Mouse (Mus musculus) embryo, embryonic 11 days (tissue): ENCODE data around the gene Zfp386.
"Not testable (repeated sequence)": the region's sequence is repeated elsewhere in the genome, so short reads cannot be mapped to it uniquely, and the experiment has no call there.

Experiments
- DNase-seq: peaks from one replicate; pipeline ENCODE4 v3.0.0-alpha.2; 2015

Zfp386 gene

DNA sequence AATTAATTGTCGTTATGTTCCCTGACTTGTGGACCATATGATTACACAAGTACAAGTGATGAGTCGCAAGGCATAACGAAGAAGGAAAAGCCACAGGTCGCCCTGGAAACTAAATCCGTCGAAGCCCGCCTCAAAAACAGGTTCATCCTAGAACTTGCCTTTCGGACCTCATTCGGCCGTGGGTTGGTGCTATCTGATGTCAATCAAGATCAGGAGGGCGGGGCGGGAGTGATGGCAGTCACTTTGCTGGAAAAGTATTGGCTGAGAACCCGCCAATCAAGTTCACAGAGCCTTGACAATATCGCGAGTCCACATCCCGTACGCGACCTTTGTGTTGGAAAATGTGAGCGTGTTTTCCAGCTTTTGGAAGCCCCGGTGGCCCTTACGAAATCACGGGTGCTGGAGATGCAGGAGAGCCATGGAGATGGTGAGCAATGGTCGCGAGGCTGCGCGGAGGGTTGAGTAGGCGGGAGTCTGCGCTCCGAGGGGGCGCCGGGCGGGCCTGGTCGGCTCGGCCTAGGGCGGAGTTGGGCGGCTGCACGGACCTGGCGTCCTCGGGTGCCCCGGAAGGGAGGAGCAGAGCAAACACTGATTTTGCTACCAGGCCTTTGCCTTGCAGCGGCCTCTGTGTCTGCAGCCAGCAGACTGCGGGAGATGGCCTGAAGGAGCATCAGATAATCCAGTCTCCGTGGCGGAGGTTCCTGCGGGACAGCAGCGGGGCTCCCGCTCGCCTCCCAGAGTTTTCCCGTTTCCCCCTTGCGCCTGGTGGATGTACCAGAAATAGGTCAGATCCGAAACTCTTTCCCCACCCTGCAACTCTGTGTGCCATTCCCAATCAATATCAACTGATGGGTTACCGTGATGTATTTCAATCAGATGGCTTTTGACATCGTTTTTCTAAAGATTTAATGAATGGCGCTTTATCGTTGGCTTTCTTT is at the start of gene Zfp386:
TSS of gene Zfp386 (plus strand) at position 285 of the 938 bp plus-strand sequence.
- DNase-seq = peak; percentile 98

DNA sequence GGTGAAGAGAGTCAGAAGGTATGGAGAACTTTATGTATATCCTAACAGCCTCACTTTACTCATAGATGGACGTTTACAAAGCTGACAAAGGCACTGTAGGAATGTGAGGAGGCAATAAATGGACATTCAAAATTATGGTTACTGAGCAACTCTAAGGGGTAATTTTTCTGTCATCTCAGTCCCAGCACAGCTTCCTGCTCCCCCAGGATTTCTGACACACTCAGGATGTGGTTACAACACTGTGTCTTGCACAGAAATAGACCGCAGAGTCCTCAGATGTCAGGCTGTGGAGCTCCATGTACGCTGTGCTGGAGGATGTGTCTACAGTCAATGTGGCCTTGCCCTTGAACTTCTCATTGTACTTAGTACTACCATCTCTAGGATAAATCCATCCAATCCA is 47.7 kb upstream of the Zfp386 start:
- not testable (repeated sequence) for DNase-seq

DNA sequence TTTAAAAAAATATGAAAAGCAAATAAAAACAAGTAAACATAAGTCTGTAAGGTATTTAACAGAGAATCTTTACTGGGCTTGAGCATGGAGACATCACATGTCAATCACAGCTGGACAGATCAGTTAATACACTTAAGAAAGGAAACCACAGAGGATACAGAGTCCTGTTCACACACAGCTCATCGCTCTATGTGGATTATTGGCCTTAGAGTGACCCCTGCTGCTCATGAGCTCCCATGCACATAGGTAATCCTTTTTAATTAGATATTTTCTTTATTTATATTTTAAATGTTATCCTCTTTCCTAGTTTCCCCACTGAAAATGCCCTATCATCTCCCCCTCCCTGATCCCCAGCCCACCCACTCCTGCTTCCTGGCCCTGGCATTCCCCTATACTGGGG is 44.6 kb upstream of the Zfp386 start:
- DNase-seq = not testable (repeated sequence)

DNA sequence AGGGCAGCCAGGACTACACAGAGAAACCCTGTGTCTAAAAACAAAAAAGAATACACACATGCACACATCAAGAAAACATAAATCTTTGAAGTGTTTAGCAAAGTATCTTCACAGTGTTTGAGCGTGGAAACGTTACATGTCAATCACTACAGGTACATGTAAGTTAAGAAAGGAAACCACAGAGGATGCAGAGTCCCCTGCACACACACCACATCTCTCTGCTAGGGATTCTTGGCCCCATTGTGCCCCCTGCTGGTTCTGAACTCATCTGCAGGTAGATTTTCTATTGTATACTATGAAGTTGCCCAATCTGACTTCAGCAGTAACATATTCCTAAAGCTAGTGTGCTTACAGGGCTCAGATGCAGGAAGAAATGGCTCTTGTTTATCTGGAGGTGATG is 36.7 kb upstream of the Zfp386 start:
- no peak for DNase-seq

DNA sequence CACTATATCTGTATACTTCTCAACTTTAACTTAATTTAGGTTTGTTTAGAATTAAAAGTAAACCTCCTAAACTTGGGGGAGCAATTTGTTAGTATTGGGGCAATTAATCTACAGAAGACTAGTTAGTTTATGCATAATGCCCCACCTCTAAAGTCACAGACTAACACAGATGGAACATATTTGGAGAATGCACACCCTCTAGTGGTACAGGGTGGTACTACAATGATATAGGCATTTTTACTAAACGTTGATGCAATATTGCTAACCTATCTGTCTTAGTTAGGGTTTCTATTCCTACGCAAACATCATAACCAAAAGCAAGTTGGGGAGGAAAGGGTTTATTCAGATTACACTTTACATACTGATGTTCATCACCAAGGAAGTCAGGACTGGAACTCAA is 19.4 kb upstream of the Zfp386 start:
- DNase-seq = peak; percentile 12

DNA sequence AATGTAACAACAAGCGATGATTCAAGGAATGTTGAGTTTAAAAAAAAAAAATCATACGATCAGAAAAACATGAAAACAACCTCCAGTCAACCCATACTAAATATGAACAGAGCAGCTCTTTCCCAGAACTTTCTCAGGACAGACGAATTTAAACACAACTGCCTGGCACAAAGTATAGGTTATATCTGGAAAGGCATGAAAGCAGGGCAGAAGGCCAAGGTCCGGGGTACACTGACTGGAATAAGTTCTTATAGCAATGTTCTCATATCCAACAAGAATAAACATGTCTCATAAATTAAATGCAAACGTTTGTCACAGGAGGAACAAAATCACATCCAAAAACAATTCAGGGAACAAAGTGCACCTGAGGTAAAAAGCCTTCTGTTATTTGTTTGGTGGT is 12.2 kb upstream of the Zfp386 start:
- no peak for DNase-seq

DNA sequence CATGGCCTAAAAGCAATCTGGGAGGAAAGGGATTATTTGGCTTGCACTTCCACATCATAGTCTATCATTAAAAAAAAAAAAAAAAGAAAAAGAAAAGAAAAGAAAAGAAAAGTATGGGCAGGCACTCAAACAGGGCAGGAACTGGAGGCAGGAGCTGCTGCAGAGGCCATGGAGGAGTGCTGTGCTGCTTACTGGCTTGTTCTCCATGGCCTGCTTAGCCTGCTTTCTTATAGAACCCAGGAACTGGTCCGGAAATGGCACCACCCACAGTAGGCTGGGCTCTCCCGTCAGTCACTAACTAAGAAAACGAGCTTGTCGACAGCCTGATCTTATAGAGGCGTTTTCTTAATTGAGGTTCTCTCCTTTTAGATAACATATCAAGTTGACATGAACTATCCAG is 2.7 kb upstream of the Zfp386 start:
- DNase-seq = no peak

DNA sequence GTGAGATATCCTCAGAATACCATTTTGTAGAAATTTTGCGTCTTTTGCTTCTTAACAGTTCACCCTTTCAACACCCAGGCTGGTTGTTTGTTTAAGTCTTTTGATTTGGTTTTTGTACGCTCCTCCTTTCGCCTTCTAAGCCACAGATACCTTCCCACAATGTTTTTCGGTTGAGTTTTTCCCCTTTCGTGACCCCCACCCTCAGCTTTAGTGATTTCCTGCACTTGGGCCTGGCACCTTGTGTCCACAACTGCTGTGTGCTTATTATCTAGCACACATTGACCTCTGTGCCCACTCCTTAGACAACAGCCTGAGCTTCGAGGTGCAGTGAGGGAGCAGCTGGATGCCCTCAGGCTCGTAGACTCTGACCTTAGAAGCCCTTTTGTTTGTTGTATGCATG is 1.2 kb downstream of the Zfp386 start:
- DNase-seq = no peak

DNA sequence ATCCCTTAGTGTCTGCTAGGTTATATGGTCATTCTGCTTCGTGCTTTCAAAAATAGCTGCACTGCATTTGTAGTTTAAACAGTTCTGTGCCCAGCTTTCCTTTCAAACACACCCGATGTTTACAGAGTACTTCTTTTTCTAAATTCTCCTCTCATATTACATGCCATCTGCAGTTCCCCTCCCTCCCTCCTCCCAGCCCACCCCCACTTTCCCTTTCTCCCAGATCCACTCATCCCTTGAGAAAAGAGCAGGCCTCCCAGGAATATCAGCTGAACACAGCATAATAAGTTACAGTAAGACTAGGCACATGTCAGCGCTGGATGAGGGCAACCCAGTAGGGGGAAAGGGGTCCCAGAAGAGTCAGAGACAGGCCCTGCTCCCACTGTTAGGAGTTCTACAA is 1.7 kb downstream of the Zfp386 start:
- no peak for DNase-seq

DNA sequence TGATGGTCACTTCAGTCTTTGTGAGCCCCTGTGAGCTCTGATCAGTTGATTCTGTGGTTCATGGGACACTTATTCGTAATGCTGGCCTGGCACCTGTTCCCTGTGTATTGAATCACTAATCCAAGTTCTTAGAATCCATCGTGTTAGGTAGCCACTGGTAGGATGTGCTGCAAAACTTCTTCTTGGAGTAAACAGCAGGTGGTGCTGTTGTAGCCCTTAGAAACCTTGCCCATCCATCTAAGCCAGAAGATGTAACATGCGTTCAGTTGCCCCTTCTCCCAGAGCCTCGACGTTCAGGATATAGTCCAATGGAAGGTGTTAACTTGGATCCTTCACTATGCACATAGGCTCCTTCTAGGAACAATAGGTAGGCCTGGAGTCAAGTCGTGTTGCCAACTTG is 2.2 kb downstream of the Zfp386 start:
- DNase-seq = no peak

DNA sequence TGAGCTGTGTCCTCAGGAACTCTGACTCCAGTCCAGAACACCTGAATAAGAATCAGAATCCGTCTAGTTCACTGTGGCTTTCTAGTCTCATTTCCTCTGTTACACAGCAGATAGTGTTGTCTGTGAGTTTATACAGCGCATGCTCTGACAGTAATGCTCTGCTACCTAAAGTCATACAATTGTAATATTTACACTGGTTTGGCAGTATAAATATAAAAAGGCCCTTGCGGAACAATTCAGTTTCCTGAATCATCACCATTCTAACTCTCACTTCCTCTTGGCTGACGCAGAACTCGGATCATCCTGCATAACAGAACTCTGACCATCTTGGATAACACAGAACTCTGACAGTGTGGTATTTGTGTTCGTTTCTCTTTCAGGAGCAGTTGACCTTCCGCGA is 6.8 kb downstream of the Zfp386 start:
- no peak for DNase-seq

DNA sequence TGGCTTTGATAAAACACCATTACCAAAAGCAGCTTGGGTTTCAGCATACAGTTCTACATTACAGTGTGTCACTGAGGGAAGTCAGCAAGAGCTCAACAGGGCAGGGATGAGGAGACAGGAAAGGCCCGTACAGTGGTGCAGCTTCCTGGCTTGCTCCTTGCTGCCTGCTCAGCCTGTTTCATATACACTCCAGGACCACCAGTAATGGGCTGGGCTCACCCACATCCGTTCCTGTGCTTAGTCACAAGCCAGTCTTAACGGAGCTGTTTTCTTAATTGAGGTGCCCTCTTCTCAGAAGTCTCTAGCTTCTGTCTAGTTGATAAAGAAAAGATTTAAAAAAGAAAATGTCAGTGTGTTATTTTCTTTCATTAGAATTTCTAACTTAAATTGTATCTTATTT is 8.6 kb downstream of the Zfp386 start:
- no peak for DNase-seq

DNA sequence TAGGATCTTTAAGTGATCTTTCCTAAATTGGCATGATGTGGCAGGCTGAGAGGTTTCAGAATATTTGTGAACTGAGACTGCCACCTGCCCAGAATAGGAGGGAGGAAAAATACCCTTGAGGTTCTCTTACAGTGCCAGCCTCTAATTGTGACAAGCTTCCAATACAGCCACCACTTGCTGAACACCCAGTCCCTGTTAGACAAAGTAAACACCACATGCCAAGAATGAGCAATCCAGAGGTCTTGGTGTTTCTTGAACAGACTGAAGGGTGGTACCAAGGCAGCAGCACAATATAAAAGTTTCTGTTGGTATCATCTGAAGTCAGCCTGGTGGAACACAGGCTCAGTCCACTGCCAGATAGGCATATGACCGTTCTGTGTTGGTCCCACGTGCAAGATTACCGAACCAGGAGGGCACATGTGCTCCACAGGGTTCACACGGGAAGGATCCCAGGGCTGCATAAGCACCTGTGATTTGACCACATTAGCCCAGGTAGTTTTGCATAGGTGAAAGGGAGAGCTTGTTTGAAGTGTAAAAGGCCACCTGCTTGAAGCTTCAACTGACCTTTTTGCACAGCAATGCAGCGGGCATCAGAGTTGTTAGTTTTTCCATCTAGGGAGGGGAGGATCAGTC is 14.2 kb downstream of the Zfp386 start:
- no peak for DNase-seq

DNA sequence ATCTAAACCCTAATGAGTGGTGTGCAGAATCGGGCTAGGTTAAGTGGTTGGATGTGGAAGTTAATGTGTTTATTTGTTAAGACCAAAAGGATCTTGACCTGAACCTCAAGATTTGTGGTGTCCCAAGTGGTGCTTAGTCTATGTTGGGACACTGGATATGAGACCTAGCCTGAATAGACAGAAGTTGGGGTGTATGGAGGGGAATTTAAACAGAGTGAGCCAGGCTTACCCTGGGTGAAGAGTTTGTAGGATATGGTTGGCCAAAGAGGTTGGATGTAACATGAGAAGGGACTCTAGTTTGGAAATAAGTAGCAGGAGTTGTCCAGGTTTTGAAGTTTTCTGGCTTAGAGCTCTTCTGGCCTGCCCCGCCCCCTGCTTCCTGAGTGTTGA is 14.7 kb downstream of the Zfp386 start:
- DNase-seq = no peak

DNA sequence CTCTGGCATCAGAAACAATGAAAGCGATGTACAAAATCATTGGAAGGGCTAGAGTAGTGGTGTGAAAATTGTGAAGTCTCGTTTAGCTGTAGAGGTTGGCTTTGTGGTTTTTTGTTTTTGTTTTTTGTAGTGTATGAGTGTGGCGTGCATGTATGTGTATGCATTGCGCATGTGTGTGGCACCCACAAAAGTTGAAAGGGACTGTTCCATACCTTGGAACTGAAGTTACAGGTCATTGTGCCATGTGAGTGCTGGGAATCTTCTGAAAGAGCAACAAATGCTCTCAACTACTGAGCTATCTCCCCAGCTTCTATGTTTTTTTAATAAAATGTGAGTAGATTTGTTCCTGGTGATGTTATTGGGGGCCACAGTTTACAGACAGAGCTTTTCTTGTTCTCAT is 15.5 kb downstream of the Zfp386 start:
- DNase-seq = no peak

DNA sequence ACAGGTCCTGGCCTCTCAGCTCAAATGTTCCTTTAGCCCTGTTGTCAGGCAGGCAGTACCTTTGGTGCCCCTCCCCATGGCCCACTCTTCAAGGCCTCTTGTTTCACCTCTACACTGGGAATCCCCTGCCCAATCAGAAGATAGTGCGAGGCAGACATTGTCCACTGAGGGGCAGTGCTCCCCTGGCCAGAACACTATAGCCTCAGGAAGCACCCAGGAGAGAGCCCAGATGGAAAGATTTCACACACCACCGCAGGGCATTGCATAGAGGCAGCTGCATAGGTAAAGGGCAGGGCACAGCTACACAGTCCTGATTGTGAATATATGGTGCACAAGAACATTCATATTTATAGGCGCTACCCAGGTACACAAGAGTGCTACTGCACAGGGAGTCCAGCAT is 23.5 kb downstream of the Zfp386 start:
- peak; percentile 66 for DNase-seq

DNA sequence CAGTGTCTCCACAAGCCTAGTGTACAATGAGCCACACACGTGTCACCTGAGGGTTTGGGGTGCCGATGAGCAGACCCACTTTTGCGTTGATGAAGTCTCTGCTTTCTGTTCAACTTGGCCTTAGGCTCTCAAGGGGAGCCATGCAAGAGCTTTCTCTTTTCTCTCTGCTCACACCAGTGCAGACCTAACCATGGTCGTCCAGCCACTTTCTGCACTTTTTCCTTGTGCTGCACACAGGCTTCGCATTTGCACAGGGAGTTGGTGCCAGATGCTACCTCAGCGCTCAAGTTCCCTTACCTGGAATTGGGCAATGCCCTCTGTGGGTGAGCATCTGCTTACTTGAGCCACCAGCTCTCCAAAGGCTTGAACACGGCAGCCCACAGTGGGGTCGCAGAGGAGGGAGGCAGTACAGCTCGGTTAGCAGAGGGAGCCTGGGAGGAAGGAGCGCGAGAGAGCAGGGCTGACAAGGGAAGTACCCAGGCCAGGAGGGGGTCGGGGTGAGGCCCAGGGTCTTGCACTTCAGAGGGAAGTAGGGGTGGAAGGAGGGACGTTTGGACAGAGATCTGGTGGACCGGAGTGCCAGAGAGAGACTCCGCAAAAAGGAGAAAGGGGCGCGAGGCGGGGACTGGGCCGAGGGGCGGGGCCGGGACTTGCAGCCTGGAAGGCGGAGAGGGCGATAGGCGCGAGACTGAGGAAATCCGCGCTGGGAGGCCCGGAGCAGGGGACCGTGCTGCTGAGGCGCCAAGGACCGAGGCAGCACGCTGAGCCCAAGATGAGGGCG is 29.7 kb downstream of the Zfp386 start, which contains the start of gene Vipr2:
TSS of gene Vipr2 (plus strand) at position 653 of the 781 bp plus-strand sequence.
- peak; percentile 85 for DNase-seq

DNA sequence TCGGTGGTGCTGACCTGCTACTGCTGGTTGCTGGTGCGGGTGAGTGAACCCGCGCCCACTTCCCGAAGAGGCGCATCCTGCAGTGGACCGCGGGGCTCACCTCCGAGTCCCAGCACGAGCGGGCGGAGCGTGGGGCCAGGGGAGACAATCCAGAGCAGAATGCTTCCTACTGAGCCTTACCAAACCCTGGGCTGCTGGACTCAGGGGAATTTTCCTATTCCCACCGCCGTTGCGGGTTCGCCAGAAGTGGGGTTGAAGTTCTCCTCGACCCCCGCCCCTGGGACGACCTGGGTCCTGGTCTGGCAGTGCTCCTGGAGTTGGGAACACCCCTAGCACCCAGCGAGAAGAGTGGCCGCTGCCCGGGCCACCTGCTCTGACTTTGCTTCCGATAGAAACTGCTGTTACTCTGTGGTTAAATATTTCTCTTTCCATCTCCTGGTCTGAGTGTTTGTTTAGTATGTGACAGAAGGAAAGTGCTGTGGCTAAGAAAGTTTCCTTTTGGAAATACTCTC is 30.4 kb downstream of the Zfp386 start:
- DNase-seq = no peak

DNA sequence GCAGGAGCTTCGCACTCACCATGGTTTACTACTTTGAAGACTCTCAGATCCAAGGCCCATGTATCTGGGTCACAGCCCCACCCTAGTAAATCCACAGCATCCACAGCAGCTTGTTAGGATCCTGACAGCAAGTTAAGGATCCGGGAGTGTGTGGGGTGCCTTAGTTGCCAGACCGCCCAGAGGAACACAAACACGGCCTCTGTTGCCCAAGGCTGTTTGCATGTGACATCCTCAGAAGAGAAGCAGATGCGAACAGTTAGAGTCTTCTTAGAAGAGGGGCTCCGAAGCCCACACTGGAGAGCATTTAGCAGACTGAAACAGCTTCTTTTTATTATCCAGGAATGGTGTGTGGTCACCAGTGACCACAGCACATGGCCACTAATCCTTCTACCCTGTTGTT is 35.6 kb downstream of the Zfp386 start:
- no peak for DNase-seq

DNA sequence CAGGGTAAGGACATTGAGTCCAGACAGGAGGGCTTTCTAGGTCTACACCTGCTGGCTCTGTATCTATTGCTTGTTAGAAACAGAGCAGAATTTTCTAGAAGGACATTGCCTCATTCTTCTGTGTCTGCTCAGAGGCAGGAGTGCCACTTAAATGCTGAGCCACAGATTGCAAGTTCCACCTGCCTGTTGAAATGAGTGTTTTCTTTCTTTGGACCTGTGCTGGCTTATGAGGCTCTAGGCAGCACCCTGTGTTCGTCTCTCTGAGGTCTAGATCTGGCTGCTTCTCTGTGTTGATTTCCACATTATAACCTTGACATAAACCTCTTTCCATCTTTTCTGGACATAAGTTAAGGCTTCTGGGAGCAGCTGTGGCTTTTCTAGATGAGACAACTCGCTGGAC is 36.8 kb downstream of the Zfp386 start:
- DNase-seq = no peak

DNA sequence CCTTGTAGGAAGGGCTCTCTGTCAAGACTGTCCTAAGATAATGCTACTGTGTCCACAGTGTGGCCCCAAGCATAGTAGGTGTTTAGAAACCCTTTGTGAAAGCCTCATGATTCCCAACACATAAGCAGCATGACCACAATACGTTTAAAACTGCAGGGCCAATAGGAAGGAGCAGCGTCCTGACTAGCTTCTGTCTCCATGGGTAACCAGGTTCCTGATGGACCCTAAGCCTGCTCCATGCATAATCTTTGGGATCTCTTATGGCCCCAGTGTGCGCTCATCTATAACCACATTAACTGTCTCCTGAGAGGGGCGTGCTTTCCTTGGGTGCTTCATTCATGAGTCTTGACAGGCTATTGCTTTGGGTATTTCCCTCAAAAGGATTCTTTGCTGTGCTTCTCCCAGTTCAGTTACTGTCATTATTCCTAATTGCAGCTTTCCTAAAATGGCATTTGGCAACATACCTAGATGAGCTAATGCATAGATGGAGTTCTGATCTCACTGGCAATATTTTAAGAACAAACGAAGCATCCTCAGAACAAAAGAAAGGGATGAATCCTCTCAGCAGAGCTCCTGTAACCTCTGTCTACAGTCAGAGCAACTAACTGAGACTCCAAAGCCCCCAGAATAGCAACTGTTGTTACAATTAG is 39.6 kb downstream of the Zfp386 start:
- no peak for DNase-seq

DNA sequence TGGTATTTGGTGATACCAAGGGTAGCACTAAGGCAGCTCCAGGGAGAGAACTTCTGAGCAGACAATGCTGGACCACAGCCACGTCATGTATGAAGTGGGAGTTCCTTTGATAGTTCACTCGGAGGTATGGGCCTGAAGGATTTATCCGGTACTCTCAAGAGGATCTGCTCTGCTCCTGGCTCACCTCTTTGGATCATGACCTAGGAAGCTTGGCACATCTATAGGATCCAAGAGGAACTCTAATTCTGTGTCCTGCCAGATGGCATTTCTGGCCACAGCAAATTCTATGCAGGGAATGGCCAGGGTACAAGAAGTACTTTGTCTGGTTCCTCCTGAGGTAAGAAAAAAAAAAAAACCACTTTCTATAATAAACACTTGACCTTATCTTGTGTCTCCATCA is 42.3 kb downstream of the Zfp386 start:
- DNase-seq = no peak
